Mouse (Mus musculus) brain, embryonic 14.5 days (tissue): ENCODE results near the gene Stxbp6.

Experiments used
- CTCF ChIP-seq: fragments of 200-500 bp; IDR thresholded peaks from 2 replicates; pipeline ENCODE4 v1.5.1; 2012; ENCODE audit warnings: inconsistent platforms, mild to moderate bottlenecking, moderate library complexity, borderline replicate concordance; ENCODE audit not compliant: insufficient read depth, insufficient read length; ENCODE audit errors: extremely low read depth
- POLR2A ChIP-seq: fragments of 200-500 bp; IDR thresholded peaks from 2 replicates; pipeline ENCODE4 v1.6.1; 2012; ENCODE audit warnings: mild to moderate bottlenecking, inconsistent platforms, borderline replicate concordance; ENCODE audit not compliant: poor library complexity, insufficient read depth, insufficient read length, severe bottlenecking; ENCODE audit errors: extremely low read depth

GRCm38 (mm10) chr12:45083145-45083475, 8.6 kb upstream of the Stxbp6 start:
- TF ChIP-seq POLR2A (no peak), CTCF (no peak)
